Mouse (Mus musculus): ENCODE results near the gene Eepd1. TPM values are rescaled to one million over a fixed set of nuclear protein-coding genes. Genes with fewer than 3 reads are reported as not detected.
"Not testable (repeated sequence)": the region's sequence is repeated elsewhere in the genome, so short reads cannot be mapped to it uniquely, and the experiment has no call there.

The Eepd1 gene
- polyA plus RNA-seq (2012; rRNA removed) = 2.7 TPM in 2 replicates

DNA sequence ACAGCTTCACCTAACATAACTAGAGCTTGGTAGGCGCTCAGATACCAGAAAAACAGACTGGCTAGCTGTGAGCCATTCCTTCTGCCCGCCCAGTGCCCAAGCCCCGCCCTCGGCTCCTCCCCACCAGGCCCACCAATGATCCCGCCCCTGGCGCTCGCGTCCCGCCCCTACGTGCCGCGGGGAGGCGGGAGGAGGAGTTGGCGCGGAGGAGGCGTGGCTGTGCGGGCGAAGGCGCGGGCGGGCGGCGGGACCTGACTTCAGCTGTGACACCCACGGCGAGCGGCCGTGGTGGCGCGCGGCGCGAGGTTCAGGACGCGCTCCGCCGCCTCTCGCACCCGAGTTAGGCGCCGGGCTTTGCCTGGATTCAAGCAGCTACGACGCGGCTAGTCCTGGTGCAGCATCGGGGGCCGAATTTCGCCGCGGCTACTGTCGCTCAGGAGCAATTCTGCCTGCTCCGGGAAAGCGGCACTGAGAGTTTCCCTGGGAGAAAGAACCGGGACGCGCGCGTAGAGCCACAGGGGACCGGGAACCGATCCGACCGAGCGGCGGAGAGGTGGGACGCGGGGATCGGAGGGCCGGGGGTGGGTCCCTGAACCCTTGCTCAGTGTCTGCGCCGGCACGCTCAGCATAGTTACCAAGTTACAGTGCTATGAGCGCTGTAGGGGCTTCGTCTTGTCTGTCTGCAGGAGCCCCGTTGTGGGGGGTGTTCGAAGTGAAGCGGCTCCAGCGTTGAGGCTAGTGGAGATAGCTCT, at the start of gene Eepd1:
Gene Eepd1 (plus strand): TSS at position 204 of the 752 bp plus-strand sequence.
- Histone ChIP-seq H3K36me3 (ENCODE audit: control insufficient read depth, insufficient read depth, low read length) (no peaks in the 10 kb centered on the region), H3K27me3 (ENCODE audit: control insufficient read depth, insufficient read depth, low read length) (no peaks in the 10 kb centered on the region), H3K4me1 (ENCODE audit: control insufficient read depth, insufficient read depth, insufficient read length) (no peaks in the 10 kb centered on the region; the same call in 1 of the 2 replicates), H3K4me3 (ENCODE audit: extremely low read depth, insufficient read depth, insufficient read length) (peak within 1 kb of the TSS; percentile 65; the same call in 1 of the 2 replicates), H3K27ac (ENCODE audit: insufficient read depth, low read length) (no peak within 1 kb of the TSS)
- WGBS = 1% methylated on average over 71 of the region's 75 CpGs
- TF ChIP-seq POLR2A (IDR thresholded peaks at IDR 0.05; ENCODE audit: low read depth, low read length) (peak; percentile 22; the same call in 1 of the 2 replicates), CTCF (IDR thresholded peaks at IDR 0.05; ENCODE audit: extremely low read depth, insufficient read depth, insufficient read length, insufficient replicate concordance) (no peak)
- peak; percentile 75 to 92 for DNase-seq (ENCODE audit: low read depth in 1 of 2, low spot score in 2 of 2)

DNA sequence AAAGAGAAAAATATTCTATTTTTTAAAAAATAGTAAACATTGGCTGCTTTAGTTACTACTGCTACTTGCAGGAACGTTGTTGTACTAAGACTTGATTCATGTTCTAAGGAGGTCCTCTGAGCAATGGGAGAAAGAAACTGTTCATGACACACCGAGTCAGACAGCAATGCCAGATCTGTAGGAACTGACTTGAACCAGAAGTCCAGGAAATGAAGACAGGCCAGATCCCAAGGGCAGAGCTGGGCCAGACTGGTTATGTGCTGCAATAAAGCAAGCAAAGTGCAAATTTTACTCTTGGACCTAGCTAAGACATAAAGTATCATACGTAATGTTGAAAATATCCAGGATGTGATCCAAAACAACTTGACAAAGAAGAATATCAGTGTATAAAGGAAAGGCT, 42.5 kb upstream of the Eepd1 start:
- no peak for DNase-seq (ENCODE audit: low read depth in 1 of 2, low spot score in 2 of 2)
- TF ChIP-seq CTCF (IDR thresholded peaks at IDR 0.05; ENCODE audit: extremely low read depth, insufficient read depth, insufficient read length, insufficient replicate concordance) (no peak), POLR2A (IDR thresholded peaks at IDR 0.05; ENCODE audit: low read depth, low read length) (no peak)
- no peaks in the 10 kb centered on the region for H3K36me3 ChIP-seq (ENCODE audit: control insufficient read depth, insufficient read depth, low read length)
- H3K27me3 ChIP-seq (ENCODE audit: control insufficient read depth, insufficient read depth, low read length) = no peaks in the 10 kb centered on the region
- H3K4me3 ChIP-seq (ENCODE audit: extremely low read depth, insufficient read depth, insufficient read length) = no peak overlapping the region
- no peak overlapping the region for H3K27ac ChIP-seq (ENCODE audit: insufficient read depth, low read length)
- 86% methylated on average over 3 of the region's 3 CpGs for WGBS
- H3K4me1 ChIP-seq (ENCODE audit: control insufficient read depth, insufficient read depth, insufficient read length) = no peaks in the 10 kb centered on the region

DNA sequence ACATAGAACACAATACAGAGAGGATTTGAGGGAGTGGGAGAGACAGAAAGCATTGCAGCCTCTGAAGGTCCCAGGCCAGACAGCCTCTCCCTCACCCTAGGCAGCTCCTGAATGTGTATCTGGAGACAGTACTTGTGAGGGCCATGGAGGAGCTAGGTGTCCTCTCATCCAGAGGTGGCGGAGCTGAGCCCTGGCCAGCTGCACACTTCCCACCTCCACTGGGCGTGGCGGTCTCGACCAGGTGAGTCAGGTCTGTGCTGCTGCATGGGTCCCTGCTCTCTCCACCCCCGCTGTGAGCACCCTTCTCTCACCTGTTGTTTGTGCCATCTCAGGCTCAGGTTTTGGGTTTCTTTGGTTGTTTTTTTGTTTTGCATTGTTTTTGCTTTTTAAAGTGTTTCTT, 41.3 kb upstream of the Eepd1 start:
- not testable (repeated sequence) for DNase-seq (ENCODE audit: low read depth in 1 of 2, low spot score in 2 of 2); H3K27ac ChIP-seq (ENCODE audit: insufficient read depth, low read length); H3K4me1 ChIP-seq (ENCODE audit: control insufficient read depth, insufficient read depth, insufficient read length); H3K36me3 ChIP-seq (ENCODE audit: control insufficient read depth, insufficient read depth, low read length); H3K27me3 ChIP-seq (ENCODE audit: control insufficient read depth, insufficient read depth, low read length); H3K4me3 ChIP-seq (ENCODE audit: extremely low read depth, insufficient read depth, insufficient read length)
- WGBS = 97% methylated on average over 5 of the region's 5 CpGs

DNA sequence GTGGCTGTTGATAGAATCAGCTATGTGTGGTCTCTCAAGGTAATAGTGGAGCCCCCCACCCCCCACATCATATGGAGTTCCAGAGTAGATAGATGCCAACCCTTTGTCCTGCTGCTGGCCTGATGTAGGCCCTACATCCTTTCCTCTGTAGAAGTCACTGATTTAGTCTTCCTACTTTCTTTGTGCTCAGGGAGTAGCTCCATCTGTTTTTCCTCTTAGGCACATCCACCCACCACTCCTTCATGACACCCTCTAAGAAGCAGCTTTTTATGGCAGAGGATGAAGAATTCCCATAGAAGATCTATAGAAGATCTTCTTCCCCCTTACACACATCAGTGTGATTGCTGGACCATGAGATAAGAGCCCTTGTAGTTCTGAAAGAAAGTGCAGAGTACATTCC, 39.3 kb upstream of the Eepd1 start:
- H3K36me3 ChIP-seq (ENCODE audit: control insufficient read depth, insufficient read depth, low read length) = no peaks in the 10 kb centered on the region
- H3K27me3 ChIP-seq (ENCODE audit: control insufficient read depth, insufficient read depth, low read length) = no peaks in the 10 kb centered on the region
- H3K27ac ChIP-seq (ENCODE audit: insufficient read depth, low read length) = no peak overlapping the region
- no peak for TF ChIP-seq POLR2A (IDR thresholded peaks at IDR 0.05; ENCODE audit: low read depth, low read length)
- no peak for TF ChIP-seq CTCF (IDR thresholded peaks at IDR 0.05; ENCODE audit: extremely low read depth, insufficient read depth, insufficient read length, insufficient replicate concordance)
- H3K4me1 ChIP-seq (ENCODE audit: control insufficient read depth, insufficient read depth, insufficient read length) = no peaks in the 10 kb centered on the region
- no peak for DNase-seq (ENCODE audit: low read depth in 1 of 2, low spot score in 2 of 2)
- H3K4me3 ChIP-seq (ENCODE audit: extremely low read depth, insufficient read depth, insufficient read length) = no peak overlapping the region

DNA sequence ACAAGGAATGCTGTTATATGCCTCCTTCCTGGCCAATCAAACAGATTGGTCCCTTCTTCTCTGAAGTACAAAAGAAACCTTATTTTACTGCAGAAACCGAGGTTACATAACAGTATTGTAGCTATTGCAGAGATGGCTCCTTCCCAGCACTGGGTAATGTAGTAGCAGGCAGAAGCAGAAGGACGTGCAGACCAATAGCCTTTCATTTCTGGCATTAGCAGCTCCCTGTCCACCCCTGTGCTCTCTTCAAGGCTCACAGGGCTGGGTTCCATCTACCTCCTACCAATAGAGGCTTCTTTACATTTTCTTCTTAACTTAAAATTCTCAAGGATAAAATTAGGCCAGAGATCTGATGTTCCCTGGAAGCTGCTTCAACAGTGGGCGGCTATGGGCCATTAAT, 38.3 kb upstream of the Eepd1 start:
- H3K4me1 ChIP-seq (ENCODE audit: control insufficient read depth, insufficient read depth, insufficient read length) = no peaks in the 10 kb centered on the region
- TF ChIP-seq CTCF (IDR thresholded peaks at IDR 0.05; ENCODE audit: extremely low read depth, insufficient read depth, insufficient read length, insufficient replicate concordance) (no peak), POLR2A (IDR thresholded peaks at IDR 0.05; ENCODE audit: low read depth, low read length) (no peak)
- no peak overlapping the region for H3K27ac ChIP-seq (ENCODE audit: insufficient read depth, low read length)
- 77% methylated on average over 3 of the region's 3 CpGs for WGBS
- no peaks in the 10 kb centered on the region for H3K27me3 ChIP-seq (ENCODE audit: control insufficient read depth, insufficient read depth, low read length)
- no peak for DNase-seq (ENCODE audit: low read depth in 1 of 2, low spot score in 2 of 2)
- no peak overlapping the region for H3K4me3 ChIP-seq (ENCODE audit: extremely low read depth, insufficient read depth, insufficient read length)
- H3K36me3 ChIP-seq (ENCODE audit: control insufficient read depth, insufficient read depth, low read length) = no peaks in the 10 kb centered on the region

DNA sequence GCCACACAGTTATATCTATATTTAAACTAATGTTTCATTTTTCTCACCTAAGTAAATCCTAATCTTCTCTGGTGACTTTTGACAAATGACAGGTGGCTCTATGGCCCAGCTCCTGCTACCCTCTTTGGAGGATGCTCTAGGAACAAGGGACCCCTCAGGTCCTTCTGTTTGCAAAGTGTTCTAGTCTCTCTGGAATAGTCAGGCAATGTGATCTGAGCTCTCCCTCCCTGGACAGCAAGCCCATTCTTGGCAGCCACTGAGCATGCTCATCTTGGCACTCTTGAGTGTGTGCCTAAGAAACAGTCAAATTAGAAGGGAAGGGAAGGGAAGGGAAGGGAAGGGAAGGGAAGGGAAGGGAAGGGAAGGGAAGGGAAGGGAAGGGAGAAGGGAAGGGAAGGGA, 37.8 kb upstream of the Eepd1 start:
- no peak overlapping the region for H3K27ac ChIP-seq (ENCODE audit: insufficient read depth, low read length)
- no peaks in the 10 kb centered on the region for H3K36me3 ChIP-seq (ENCODE audit: control insufficient read depth, insufficient read depth, low read length)
- no peak overlapping the region for H3K4me3 ChIP-seq (ENCODE audit: extremely low read depth, insufficient read depth, insufficient read length)
- no peak for DNase-seq (ENCODE audit: low read depth in 1 of 2, low spot score in 2 of 2)
- no peaks in the 10 kb centered on the region for H3K27me3 ChIP-seq (ENCODE audit: control insufficient read depth, insufficient read depth, low read length)
- no peak for TF ChIP-seq CTCF (IDR thresholded peaks at IDR 0.05; ENCODE audit: extremely low read depth, insufficient read depth, insufficient read length, insufficient replicate concordance)
- no peak for TF ChIP-seq POLR2A (IDR thresholded peaks at IDR 0.05; ENCODE audit: low read depth, low read length)
- H3K4me1 ChIP-seq (ENCODE audit: control insufficient read depth, insufficient read depth, insufficient read length) = no peaks in the 10 kb centered on the region

DNA sequence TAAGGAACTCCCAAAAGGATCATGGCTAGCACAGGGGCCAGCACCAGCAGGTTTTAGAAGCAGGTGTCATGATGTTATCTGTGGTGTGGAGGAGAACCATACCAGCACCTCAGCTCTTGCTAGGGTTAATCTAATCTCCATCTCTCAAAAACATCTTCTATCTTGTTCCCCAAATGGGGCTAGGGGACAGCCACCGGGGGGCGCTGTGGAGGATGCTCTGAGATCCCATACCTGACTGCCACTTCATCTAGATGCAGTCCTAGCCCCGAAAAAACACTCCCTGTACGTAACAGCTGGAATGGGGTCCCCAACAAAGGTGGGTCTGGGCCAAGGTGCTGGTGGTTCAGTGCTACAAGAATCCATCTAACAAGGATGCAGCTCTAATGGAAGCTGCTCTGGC, 31.0 kb upstream of the Eepd1 start:
- no peaks in the 10 kb centered on the region for H3K4me1 ChIP-seq (ENCODE audit: control insufficient read depth, insufficient read depth, insufficient read length)
- no peak overlapping the region for H3K27ac ChIP-seq (ENCODE audit: insufficient read depth, low read length)
- H3K4me3 ChIP-seq (ENCODE audit: extremely low read depth, insufficient read depth, insufficient read length) = no peak overlapping the region
- H3K27me3 ChIP-seq (ENCODE audit: control insufficient read depth, insufficient read depth, low read length) = no peaks in the 10 kb centered on the region
- WGBS = 55% methylated on average over 4 of the region's 4 CpGs
- TF ChIP-seq CTCF (IDR thresholded peaks at IDR 0.05; ENCODE audit: extremely low read depth, insufficient read depth, insufficient read length, insufficient replicate concordance) (0 out of 2 replicates have a peak, but pooled peaks have one; percentile 7), POLR2A (IDR thresholded peaks at IDR 0.05; ENCODE audit: low read depth, low read length) (no peak)
- H3K36me3 ChIP-seq (ENCODE audit: control insufficient read depth, insufficient read depth, low read length) = no peaks in the 10 kb centered on the region
- DNase-seq (ENCODE audit: low read depth in 1 of 2, low spot score in 2 of 2) = no peak

Data from spleen, adult 2 months (tissue).